Mouse (Mus musculus) cerebellum, adult 9-11 months (tissue): ENCODE results near the gene Ap5b1.

Experiments used
- DNase-seq: peaks from one replicate; pipeline ENCODE4 v3.0.0; 2022

Ap5b1 gene

GRCm38 (mm10) chr19:5612762-5613411 is 45.1 kb downstream of the Ap5b1 start:
- DNase-seq: no peak

- DNase-seq: no peak
Measured at GRCm38 (mm10) chr19:5614953-5615352, 47.1 kb downstream of the Ap5b1 start.

- no peak for DNase-seq
Measured at GRCm38 (mm10) chr19:5620007-5620406, 52.2 kb downstream of the Ap5b1 start.
